Mouse (Mus musculus): ENCODE measurements around the gene Ublcp1.

GRCm38 (mm10) chr11:44437786-44438185 is 32.5 kb downstream of the Ublcp1 start:
- TF ChIP-seq CTCF (conservative IDR thresholded peaks at IDR 0.05; ENCODE audit: low read length) = no peak
- no peak for TF ChIP-seq POU5F1 (IDR thresholded peaks at IDR 0.05; ENCODE audit: borderline replicate concordance, low read length)

All from E14TG2a.4 (cell line).